Mouse (Mus musculus): ENCODE measurements around the gene Ccdc106. TPM values are rescaled to one million over a fixed set of nuclear protein-coding genes. Genes with fewer than 3 reads are reported as not detected.

Ccdc106 gene
- 15.1 and 17.1 TPM in 2 replicates for polyA plus RNA-seq (2014; fragmentation: Nextera tagmentation; extraction: Ambion mirVana)

- Histone ChIP-seq H3K36me3 (ENCODE audit: control insufficient read depth, insufficient read depth, low read length) (peaks cover 35% of the 10 kb centered on the region), H3K27ac (ENCODE audit: low read depth) (peak within 1 kb of the TSS; percentile 94), H3K27me3 (replicated peaks; ENCODE audit: control insufficient read depth, insufficient read depth, low read length) (no peaks in the 10 kb centered on the region), H3K9me3 (ENCODE audit: control insufficient read depth, low read length) (peaks cover 2% of the 10 kb centered on the region; the same call in 1 of the 2 replicates), H3K9ac (ENCODE audit: low read length) (peak within 1 kb of the TSS; percentile 98), H3K4me2 (ENCODE audit: low read length) (peak within 1 kb of the TSS; percentile 95), H3K4me1 (replicated peaks; ENCODE audit: control insufficient read depth, insufficient read depth, low read length) (peaks cover 20% of the 10 kb centered on the region), H3K4me3 (ENCODE audit: low read depth, low read length) (peak within 1 kb of the TSS; percentile 73)
- peak; percentile 89 for ATAC-seq (replicated peaks; ENCODE audit: low FRiP score, low TSS enrichment, low read depth)
- DNase-seq (ENCODE audit: low spot score): peak; percentile 98
- WGBS: under 1% methylated on average over 43 of the region's 49 CpGs
Observed at GRCm38 (mm10) chr7:5020000-5020681, at the start of gene Ccdc106, which contains the start of gene Zfp865. Ccdc106 (plus strand) TSS chr7:5020553. Zfp865 (plus strand) TSS chr7:5020376.

DNA sequence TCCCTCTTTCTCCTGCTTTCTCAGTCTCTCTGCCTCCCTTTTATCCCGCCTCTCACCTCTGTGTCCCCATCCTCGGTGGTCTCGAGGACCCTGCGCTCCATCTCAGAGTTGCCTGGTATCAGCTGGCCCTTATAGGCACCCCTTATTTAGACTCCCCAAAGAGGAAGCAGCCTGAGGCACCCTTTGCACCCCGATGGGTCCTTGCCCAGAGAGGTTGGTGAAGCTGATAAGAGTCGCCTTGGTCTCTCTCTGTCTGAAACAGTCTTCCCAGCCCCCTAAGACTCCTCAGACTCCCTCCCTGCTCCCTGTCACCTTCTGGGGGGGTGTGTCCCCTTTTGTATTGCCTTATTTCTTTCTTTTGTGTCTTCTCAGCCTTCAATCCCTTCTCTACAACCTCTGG is 49.3 kb upstream of the Ccdc106 start, which contains the start of gene Sbk3:
Gene Sbk3 (minus strand): TSS at position 101 of the 400 bp plus-strand sequence.
- 42% methylated on average over 6 of the region's 6 CpGs for WGBS
- no peak within 1 kb of the TSS for H3K4me3 ChIP-seq (ENCODE audit: low read depth, low read length)
- no peaks in the 10 kb centered on the region for H3K9me3 ChIP-seq (ENCODE audit: control insufficient read depth, low read length)
- no peak within 1 kb of the TSS for H3K4me2 ChIP-seq (ENCODE audit: low read length)
- H3K9ac ChIP-seq (ENCODE audit: low read length): no peak within 1 kb of the TSS
- no peak for ATAC-seq (replicated peaks; ENCODE audit: low FRiP score, low TSS enrichment, low read depth)
- no peaks in the 10 kb centered on the region for H3K36me3 ChIP-seq (ENCODE audit: control insufficient read depth, insufficient read depth, low read length)
- H3K4me1 ChIP-seq (replicated peaks; ENCODE audit: control insufficient read depth, insufficient read depth, low read length): no peaks in the 10 kb centered on the region
- 0 out of 2 replicates have a peak, but pooled peaks cover 4% of the 10 kb centered on the region for H3K27me3 ChIP-seq (replicated peaks; ENCODE audit: control insufficient read depth, insufficient read depth, low read length)
- no peak within 1 kb of the TSS for H3K27ac ChIP-seq (ENCODE audit: low read depth)
- no peak for DNase-seq (ENCODE audit: low spot score)

DNA sequence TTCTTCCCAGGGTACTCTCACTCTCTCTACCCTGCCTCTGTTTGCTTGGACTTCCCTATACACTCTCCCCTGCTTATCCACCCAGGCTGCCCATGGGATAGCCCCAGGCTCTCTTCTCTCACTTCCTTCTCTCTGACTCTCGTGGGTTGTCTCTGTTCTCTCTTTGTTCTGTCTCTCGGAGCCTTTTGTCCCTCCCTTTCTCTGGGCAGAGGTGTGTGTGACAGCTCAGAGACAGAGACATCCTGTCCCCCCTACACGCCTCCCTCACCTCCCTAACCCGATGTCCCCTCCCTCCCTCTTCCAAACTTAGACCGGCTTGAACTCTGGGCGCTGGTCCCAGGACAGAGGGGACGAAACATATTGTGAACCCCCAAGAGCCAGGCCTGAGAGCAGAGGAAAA is 48.6 kb upstream of the Ccdc106 start:
- H3K4me3 ChIP-seq (ENCODE audit: low read depth, low read length): no peak overlapping the region

DNA sequence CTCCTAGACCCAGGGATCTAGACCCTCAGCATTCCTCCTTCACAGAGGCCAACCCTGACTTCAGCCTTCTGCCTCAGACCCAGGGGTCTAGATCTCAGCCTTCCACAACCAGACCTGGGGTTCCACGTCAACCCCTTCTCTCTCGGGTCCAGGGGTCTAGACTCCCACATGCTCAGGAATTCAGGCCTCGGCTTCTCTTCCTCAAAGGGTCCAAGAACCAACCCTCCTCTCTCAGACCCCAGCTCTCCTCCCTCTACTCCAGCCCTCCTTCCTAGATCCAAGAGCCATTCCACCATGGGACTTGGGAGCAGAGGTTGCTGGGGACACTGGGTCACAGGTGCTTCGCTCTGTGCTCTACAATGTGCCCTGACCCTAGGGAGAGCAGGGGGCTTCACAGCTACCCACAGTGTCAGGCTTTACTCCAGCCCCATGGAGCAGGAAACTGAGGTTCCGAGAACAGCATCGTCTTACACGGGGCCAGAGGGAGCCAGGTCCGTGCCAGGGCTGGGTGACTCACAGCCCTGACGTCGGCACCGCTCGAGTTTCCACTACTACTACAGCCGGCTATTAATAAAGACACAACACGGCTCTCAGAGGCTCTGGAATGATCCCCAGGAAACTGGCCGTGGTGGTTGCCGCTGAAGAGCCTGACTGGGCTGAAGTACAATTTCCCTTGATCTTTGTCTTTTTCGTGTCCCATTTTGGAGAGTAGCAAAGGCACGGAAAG is 47.9 kb upstream of the Ccdc106 start:
- H3K36me3 ChIP-seq (ENCODE audit: control insufficient read depth, insufficient read depth, low read length): no peaks in the 10 kb centered on the region

More for the DNA sequence above, 48.6 kb upstream of the Ccdc106 start:
- 20% methylated on average over 7 of the region's 7 CpGs for WGBS
- no peak for DNase-seq (ENCODE audit: low spot score)
- H3K9me3 ChIP-seq (ENCODE audit: control insufficient read depth, low read length): 0 out of 2 replicates have a peak, but pooled peaks cover 3% of the 10 kb centered on the region
- H3K27me3 ChIP-seq (replicated peaks; ENCODE audit: control insufficient read depth, insufficient read depth, low read length): 0 out of 2 replicates have a peak, but pooled peaks cover 4% of the 10 kb centered on the region
- H3K27ac ChIP-seq (ENCODE audit: low read depth): no peak overlapping the region
- no peaks in the 10 kb centered on the region for H3K36me3 ChIP-seq (ENCODE audit: control insufficient read depth, insufficient read depth, low read length)
- H3K4me1 ChIP-seq (replicated peaks; ENCODE audit: control insufficient read depth, insufficient read depth, low read length): no peaks in the 10 kb centered on the region
- H3K4me2 ChIP-seq (ENCODE audit: low read length): no peak overlapping the region
- no peak for ATAC-seq (replicated peaks; ENCODE audit: low FRiP score, low TSS enrichment, low read depth)
- H3K9ac ChIP-seq (ENCODE audit: low read length): no peak overlapping the region

GRCm38 (mm10) chr7:4975455-4975854 is 44.9 kb upstream of the Ccdc106 start:
- H3K27me3 ChIP-seq (replicated peaks; ENCODE audit: control insufficient read depth, insufficient read depth, low read length): no peaks in the 10 kb centered on the region
- H3K36me3 ChIP-seq (ENCODE audit: control insufficient read depth, insufficient read depth, low read length): no peaks in the 10 kb centered on the region
- H3K4me1 ChIP-seq (replicated peaks; ENCODE audit: control insufficient read depth, insufficient read depth, low read length): no peaks in the 10 kb centered on the region
- H3K9ac ChIP-seq (ENCODE audit: low read length): no peak overlapping the region
- no peak for DNase-seq (ENCODE audit: low spot score)
- 46% methylated on average over 4 of the region's 4 CpGs for WGBS
- H3K9me3 ChIP-seq (ENCODE audit: control insufficient read depth, low read length): 0 out of 2 replicates have a peak, but pooled peaks cover 3% of the 10 kb centered on the region
- no peak for ATAC-seq (replicated peaks; ENCODE audit: low FRiP score, low TSS enrichment, low read depth)
- H3K4me2 ChIP-seq (ENCODE audit: low read length): no peak overlapping the region
- no peak overlapping the region for H3K27ac ChIP-seq (ENCODE audit: low read depth)
- no peak overlapping the region for H3K4me3 ChIP-seq (ENCODE audit: low read depth, low read length)

More for the DNA sequence above, 47.9 kb upstream of the Ccdc106 start:
- ATAC-seq (replicated peaks; ENCODE audit: low FRiP score, low TSS enrichment, low read depth): no peak
- H3K4me1 ChIP-seq (replicated peaks; ENCODE audit: control insufficient read depth, insufficient read depth, low read length): no peaks in the 10 kb centered on the region
- no peak overlapping the region for H3K9ac ChIP-seq (ENCODE audit: low read length)
- H3K4me3 ChIP-seq (ENCODE audit: low read depth, low read length): no peak overlapping the region
- H3K4me2 ChIP-seq (ENCODE audit: low read length): no peak overlapping the region
- H3K27me3 ChIP-seq (replicated peaks; ENCODE audit: control insufficient read depth, insufficient read depth, low read length): 0 out of 2 replicates have a peak, but pooled peaks cover 4% of the 10 kb centered on the region
- H3K27ac ChIP-seq (ENCODE audit: low read depth): no peak overlapping the region
- no peak for DNase-seq (ENCODE audit: low spot score)
- H3K9me3 ChIP-seq (ENCODE audit: control insufficient read depth, low read length): 0 out of 2 replicates have a peak, but pooled peaks cover 3% of the 10 kb centered on the region
- WGBS: 64% methylated on average over 18 of the region's 18 CpGs

DNA sequence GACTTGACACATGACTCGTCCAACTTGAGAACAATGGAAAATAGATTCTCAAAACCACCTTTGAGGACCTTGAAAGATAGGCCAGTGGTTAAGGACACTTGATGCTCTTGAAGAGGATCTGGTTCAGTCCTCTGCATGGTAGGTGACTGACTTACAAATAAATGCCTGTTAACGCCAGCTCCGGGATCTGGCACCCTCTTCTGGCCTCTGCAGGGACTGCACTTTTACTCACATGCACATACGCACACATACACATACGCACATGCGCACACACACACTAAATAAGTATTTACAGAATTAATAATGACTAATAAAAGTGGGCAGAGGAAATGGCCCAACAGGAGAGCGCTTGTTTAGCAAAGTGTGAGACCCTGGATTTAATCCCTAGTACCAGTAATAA is 43.5 kb upstream of the Ccdc106 start:
- Histone ChIP-seq H3K9ac (ENCODE audit: low read length) (no peak overlapping the region), H3K36me3 (ENCODE audit: control insufficient read depth, insufficient read depth, low read length) (no peaks in the 10 kb centered on the region), H3K9me3 (ENCODE audit: control insufficient read depth, low read length) (0 out of 2 replicates have a peak, but pooled peaks cover 3% of the 10 kb centered on the region), H3K27me3 (replicated peaks; ENCODE audit: control insufficient read depth, insufficient read depth, low read length) (no peaks in the 10 kb centered on the region), H3K4me1 (replicated peaks; ENCODE audit: control insufficient read depth, insufficient read depth, low read length) (no peaks in the 10 kb centered on the region), H3K4me2 (ENCODE audit: low read length) (no peak overlapping the region), H3K27ac (ENCODE audit: low read depth) (no peak overlapping the region), H3K4me3 (ENCODE audit: low read depth, low read length) (no peak overlapping the region)
- 88% methylated on average over 7 of the region's 7 CpGs for WGBS
- DNase-seq (ENCODE audit: low spot score): no peak
- no peak for ATAC-seq (replicated peaks; ENCODE audit: low FRiP score, low TSS enrichment, low read depth)

DNA sequence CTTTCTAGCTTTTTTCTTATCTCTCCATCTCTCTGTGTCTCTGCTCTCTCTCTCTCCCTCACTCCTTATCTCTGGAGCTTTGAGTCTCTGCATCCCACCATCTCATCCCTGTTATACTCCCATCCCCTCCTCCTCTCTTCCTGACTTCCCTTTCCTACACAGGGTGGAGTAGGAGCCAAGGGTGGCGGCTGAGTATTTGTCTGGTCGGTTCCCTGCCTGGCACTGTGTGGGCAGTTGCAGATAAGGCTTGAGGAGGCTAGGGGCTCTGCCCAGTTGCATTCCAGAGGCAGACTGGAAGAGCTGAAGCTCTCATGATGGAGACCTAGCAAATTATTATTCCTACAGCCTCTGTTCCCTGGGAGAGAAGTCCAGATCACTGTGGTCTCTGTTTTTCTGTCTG is 32.1 kb upstream of the Ccdc106 start:
- H3K4me1 ChIP-seq (replicated peaks; ENCODE audit: control insufficient read depth, insufficient read depth, low read length): no peaks in the 10 kb centered on the region
- peaks cover 11% of the 10 kb centered on the region for H3K36me3 ChIP-seq (ENCODE audit: control insufficient read depth, insufficient read depth, low read length)
- H3K27ac ChIP-seq (ENCODE audit: low read depth): no peak overlapping the region
- no peaks in the 10 kb centered on the region for H3K27me3 ChIP-seq (replicated peaks; ENCODE audit: control insufficient read depth, insufficient read depth, low read length)
- no peak for DNase-seq (ENCODE audit: low spot score)
- WGBS: 47% methylated on average over 2 of the region's 2 CpGs
- no peak overlapping the region for H3K4me2 ChIP-seq (ENCODE audit: low read length)
- H3K9me3 ChIP-seq (ENCODE audit: control insufficient read depth, low read length): no peaks in the 10 kb centered on the region
- ATAC-seq (replicated peaks; ENCODE audit: low FRiP score, low TSS enrichment, low read depth): no peak
- H3K4me3 ChIP-seq (ENCODE audit: low read depth, low read length): no peak overlapping the region
- H3K9ac ChIP-seq (ENCODE audit: low read length): no peak overlapping the region

DNA sequence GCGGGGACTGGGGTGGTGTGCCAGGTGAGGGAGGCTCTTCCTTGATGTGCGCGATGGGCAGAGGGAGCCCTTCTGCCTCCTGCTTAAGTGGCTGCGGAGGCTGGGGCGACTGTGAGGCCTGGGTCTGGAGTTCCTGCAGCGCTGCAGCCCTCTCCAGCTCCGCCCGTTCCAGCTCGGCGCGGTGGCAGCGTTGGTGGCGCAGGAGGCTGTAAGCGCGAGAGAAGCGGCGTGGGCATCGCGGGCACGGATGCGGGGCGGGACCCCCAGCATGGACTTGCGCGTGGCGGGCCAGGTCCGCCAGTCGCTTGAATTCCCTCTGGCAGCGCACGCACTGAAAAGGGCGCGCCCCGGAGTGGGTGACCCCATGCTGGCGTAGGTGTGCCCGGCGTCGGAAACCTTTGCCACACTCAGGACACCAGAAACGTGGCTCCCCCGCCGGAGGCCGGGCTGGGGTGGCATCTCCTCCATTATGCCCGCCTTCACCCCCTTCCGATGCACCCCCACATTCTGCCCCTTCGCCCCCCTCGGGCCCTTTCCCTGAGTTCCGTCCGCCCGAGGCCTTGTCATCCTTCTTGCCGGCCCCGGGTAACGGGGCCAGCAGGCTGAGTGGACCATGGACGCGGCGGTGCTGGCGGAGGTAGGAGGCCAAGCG is 26.9 kb upstream of the Ccdc106 start:
- WGBS: 51% methylated on average over 55 of the region's 55 CpGs
- Histone ChIP-seq H3K4me2 (ENCODE audit: low read length) (no peak overlapping the region), H3K4me3 (ENCODE audit: low read depth, low read length) (no peak overlapping the region), H3K4me1 (replicated peaks; ENCODE audit: control insufficient read depth, insufficient read depth, low read length) (peaks cover 11% of the 10 kb centered on the region), H3K27me3 (replicated peaks; ENCODE audit: control insufficient read depth, insufficient read depth, low read length) (no peaks in the 10 kb centered on the region; the same call in 1 of the 2 replicates), H3K9ac (ENCODE audit: low read length) (no peak overlapping the region), H3K9me3 (ENCODE audit: control insufficient read depth, low read length) (peaks cover 11% of the 10 kb centered on the region; the same call in 1 of the 2 replicates), H3K27ac (ENCODE audit: low read depth) (no peak overlapping the region), H3K36me3 (ENCODE audit: control insufficient read depth, insufficient read depth, low read length) (peaks cover 20% of the 10 kb centered on the region)
- DNase-seq (ENCODE audit: low spot score): no peak
- no peak for ATAC-seq (replicated peaks; ENCODE audit: low FRiP score, low TSS enrichment, low read depth)

Data from intestine, embryonic 14.5 days (tissue).